Mouse (Mus musculus): ENCODE data around the gene Ifi211. TPM values are rescaled to one million over a fixed set of nuclear protein-coding genes. Genes with fewer than 3 reads are reported as not detected.

The Ifi211 gene
- 3.1 and 5.0 TPM in 2 replicates for polyA plus RNA-seq (2015; fragmentation: Nextera tagmentation; extraction: Ambion mirVana)

DNA sequence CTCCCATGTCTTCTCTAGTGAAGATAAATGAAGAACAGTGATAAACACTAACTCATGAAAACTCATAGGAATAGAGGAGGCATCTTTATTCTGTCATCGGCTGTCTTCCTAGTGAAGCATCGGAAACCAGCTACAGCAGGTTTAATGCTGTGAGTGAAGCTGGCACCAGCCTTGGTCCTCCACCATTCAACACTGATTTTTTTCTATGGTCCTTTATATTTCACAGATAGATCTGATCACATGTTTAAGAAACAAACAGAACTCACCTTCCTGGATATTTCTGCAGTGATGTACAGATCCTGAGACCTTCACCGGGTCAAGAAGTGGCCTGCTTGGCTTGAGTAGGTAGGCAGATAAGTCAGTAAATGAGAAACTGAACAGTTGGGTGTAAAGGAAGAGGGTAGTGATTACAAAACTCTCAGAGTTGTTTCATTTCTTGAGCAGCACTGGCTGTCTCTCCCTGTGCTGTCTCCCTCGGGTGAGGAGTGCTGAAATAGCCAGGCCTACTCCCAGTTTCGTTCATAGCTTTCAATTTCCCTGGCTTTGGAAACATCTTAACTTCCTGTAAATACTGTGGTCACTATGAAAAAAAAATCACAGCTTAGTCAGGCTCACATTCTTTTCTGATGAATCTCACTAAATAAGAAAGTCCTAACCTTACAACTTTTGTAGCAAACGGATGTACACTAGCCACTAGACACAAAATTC, at the start of gene Ifi211:
Gene Ifi211 (minus strand): TSS at position 499 of the 708 bp plus-strand sequence.

GRCm38 (mm10) chr1:173941924-173942779, 29.3 kb upstream of the Ifi211 start, which contains the start of the genes Mndal and Ifi203:
Mndal (minus strand) TSS chr1:173942491.
Ifi203 (minus strand) TSS chr1:173942672.

Other genes with a start within 250 kb of the Ifi211 start
- 0.06 and 0.13 TPM in 2 replicates for gene Ifi208, start 239.4 kb downstream of the Ifi211 start, polyA plus RNA-seq (2015; fragmentation: Nextera tagmentation; extraction: Ambion mirVana)
- 2.1 and 3.0 TPM in 2 replicates for gene Ifi207, start 171.3 kb downstream of the Ifi211 start, polyA plus RNA-seq (2015; fragmentation: Nextera tagmentation; extraction: Ambion mirVana)
- 6.8 and 10.2 TPM in 2 replicates for gene Ifi204, start 146.1 kb downstream of the Ifi211 start, polyA plus RNA-seq (2015; fragmentation: Nextera tagmentation; extraction: Ambion mirVana)
- gene Mndal, start 29.4 kb upstream of the Ifi211 start, polyA plus RNA-seq (2015; fragmentation: Nextera tagmentation; extraction: Ambion mirVana): 14.2 and 25.4 TPM in 2 replicates
- 9.3 and 17.2 TPM in 2 replicates for gene Ifi203, start 29.6 kb upstream of the Ifi211 start, polyA plus RNA-seq (2015; fragmentation: Nextera tagmentation; extraction: Ambion mirVana)
- not detected in 2 replicates for gene Ifi202b, start 69.7 kb upstream of the Ifi211 start, polyA plus RNA-seq (2015; fragmentation: Nextera tagmentation; extraction: Ambion mirVana)
- 2.0 and 5.2 TPM in 2 replicates for gene Ifi205, start 118.8 kb upstream of the Ifi211 start, polyA plus RNA-seq (2015; fragmentation: Nextera tagmentation; extraction: Ambion mirVana)
- 0.24 and 0.26 TPM in 2 replicates for gene Olfr433, start 127.7 kb upstream of the Ifi211 start, polyA plus RNA-seq (2015; fragmentation: Nextera tagmentation; extraction: Ambion mirVana)
- gene Olfr432, start 136.2 kb upstream of the Ifi211 start, polyA plus RNA-seq (2015; fragmentation: Nextera tagmentation; extraction: Ambion mirVana): not detected in 2 replicates
- not detected in 2 replicates for gene Olfr430, start 153.6 kb upstream of the Ifi211 start, polyA plus RNA-seq (2015; fragmentation: Nextera tagmentation; extraction: Ambion mirVana)
- not detected in 2 replicates for gene Olfr429, start 171.3 kb upstream of the Ifi211 start, polyA plus RNA-seq (2015; fragmentation: Nextera tagmentation; extraction: Ambion mirVana)
- gene Olfr427, start 183.8 kb upstream of the Ifi211 start, polyA plus RNA-seq (2015; fragmentation: Nextera tagmentation; extraction: Ambion mirVana): not detected in 2 replicates
- not detected in 2 replicates for gene Olfr231, start 208.1 kb upstream of the Ifi211 start, polyA plus RNA-seq (2015; fragmentation: Nextera tagmentation; extraction: Ambion mirVana)
- 0.08 TPM in 1 of 2 replicates, not detected in the other for gene Olfr424, start 218.5 kb upstream of the Ifi211 start, polyA plus RNA-seq (2015; fragmentation: Nextera tagmentation; extraction: Ambion mirVana)
- 0.24 and 0.75 TPM in 2 replicates for gene Olfr420, start 242.6 kb upstream of the Ifi211 start, polyA plus RNA-seq (2015; fragmentation: Nextera tagmentation; extraction: Ambion mirVana)